Mouse (Mus musculus): ENCODE data around the gene Rnf121.

- TF ChIP-seq CTCF (IDR thresholded peaks at IDR 0.05; ENCODE audit: borderline replicate concordance, insufficient read depth, low read length), result no peak
- no peak for TF ChIP-seq POLR2A (IDR thresholded peaks at IDR 0.05; ENCODE audit: low read depth, low read length)
Measured at GRCm38 (mm10) chr7:102000296-102000695, 65.0 kb downstream of the Rnf121 start.
